Mouse (Mus musculus) adipocyte (in vitro differentiated cells): ENCODE results near the gene G6pc3.

Source experiments
- DNase-seq: peaks from one replicate; pipeline ENCODE4 v3.0.0-alpha.2; 2016; ENCODE audit warnings: low spot score

Gene G6pc3

DNA sequence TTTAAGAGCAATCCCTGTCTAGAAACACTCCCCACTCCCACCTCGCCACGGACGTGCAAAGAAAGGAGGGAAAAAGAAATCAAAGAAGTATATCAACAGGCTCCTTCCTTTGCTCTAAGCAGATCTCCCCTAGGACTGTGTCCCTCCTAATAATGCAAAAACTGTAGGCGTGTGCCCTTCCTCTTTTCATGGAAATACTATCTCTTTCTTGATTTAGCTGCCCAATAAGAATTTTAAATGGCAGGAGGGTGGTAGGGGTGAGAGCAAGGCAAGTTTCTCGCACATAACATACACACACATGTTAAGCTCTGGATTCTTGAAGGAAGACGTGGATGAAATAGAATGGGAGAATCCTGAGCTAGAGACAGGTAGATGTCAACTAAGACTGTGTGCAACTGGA, 440 bp upstream of the G6pc3 start:
- DNase-seq = no peak

DNA sequence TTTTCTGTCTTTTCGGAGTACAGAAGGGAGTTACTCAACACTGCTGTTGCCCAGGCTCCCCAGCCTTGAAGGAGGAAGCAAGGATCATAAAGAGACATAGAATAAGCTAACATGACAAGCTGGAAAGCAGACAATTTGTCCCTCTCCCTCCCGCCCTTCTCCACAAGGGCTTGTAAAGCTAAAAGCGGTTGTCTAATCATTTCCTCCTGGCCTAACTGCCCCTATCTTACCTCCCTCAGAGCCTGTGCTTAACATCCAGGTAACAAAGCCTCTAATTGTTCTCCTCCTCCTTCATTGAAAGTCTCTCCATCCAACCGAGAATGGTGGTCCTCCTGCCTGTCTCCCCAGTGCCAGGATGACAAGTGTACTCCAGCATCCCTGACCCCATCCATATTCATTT, 1.4 kb downstream of the G6pc3 start:
- DNase-seq = peak; percentile 45

DNA sequence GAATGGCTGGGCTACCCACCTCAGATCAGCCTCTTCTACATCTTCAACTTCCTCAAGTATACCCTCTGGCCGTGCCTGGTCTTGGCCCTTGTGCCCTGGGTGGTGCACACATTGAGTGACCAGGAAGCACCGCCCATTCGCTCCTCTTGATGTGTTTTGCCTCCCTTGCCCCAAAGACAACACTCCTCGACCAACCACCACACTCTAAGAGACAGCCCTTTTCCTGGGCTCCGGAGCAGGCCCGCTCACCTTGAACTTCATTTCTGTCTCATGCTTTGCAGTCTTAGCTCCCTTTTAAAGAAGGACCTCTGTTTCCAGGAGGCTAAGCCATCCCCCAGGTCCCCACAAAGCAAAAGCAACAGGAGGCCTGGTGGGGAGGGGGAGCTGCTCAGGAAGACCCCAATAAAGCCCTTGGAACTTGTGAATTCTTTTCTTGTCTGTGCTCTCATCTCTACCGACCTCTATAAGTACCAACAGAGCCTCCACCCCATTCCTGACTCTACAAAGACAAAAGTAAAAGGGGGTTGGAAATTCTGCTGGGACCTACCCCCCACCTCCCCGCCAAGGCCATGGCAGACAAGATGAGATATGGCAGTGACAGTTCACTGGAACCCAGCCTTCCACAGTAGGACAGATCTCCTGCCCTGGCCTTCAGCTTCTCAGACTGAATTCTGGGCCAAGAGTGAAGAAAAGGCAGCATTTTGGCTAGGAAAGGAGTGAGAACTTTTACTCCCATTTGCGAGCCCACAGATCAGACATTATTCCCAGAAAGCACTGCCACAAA, 4.4 kb downstream of the G6pc3 start:
- DNase-seq = peak; percentile 75

DNA sequence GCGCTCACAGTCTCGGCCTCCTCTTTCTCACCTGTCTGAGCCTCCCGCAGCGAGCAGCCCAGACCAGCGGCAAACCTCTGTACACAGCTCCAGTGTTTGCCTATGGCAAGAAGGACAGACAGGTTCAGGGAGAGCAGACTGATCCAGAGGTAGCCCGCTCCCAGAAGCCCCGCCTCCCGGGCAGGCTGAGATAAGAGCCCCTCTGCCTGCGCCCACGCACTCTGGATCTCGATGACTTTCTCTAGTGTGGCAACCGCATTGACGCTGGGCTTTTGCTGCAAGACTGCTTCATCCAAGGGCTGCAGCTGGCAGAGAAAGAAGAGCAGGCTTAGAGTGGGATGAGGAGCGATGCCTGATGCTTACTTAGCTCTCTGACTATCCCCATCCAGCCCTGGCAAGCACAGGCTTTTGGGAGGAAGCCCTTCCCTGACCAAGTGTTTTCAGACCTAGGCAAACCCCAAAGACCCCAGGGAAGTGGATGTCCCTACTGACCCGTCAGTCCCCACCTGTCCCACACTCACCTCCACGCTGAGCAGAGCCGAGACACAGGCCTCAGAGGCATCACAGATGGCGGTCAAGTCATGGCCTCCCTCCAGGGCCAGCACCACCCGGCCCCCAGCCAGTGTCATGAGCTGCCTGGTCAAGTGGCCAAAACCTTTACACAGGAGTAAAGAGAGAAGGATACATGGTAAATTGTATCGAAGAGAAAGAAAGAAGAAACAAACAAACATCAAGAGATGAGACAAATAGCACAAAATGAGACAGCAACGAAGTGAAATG, 6.8 kb downstream of the G6pc3 start:
- no peak for DNase-seq

DNA sequence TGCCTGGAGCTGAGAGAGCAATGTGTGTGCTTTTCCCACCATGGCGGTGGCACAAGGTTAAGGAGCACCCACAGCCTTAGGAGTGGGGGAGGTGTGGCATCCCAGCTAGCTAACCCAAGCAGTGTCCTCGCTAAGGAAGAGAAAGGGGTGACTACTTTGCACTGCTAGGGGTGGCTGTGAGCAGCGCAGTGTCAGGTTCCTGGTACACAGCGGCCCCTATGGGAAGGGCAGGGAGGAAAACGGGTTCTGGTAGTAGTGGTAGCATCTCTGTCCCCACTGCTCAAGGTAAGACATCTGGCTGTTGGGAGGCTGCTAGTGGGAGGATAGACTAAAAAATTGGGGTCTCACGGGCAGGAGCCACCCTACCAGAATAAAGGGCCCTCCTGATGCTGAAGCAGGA, 8.8 kb downstream of the G6pc3 start:
- no peak for DNase-seq

DNA sequence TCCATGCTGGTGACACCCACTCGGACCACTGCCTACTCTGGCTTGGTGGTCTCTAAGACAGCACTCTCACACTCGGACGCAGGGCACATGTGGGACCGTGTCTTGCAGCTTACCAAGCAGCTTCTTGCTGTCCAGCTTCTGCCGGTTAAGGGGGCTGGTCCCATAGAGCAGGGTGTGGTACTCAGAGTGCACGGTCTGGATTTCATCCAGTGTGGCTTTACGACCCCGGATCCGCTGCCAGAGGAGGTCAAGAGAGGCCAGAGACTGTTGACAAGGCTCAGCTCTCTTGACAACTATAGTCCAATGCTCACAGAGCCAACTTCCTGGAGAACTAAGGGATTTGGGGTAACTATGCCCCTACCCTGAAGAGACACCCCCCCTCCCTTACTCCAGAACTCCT, 10.4 kb downstream of the G6pc3 start:
- no peak for DNase-seq

DNA sequence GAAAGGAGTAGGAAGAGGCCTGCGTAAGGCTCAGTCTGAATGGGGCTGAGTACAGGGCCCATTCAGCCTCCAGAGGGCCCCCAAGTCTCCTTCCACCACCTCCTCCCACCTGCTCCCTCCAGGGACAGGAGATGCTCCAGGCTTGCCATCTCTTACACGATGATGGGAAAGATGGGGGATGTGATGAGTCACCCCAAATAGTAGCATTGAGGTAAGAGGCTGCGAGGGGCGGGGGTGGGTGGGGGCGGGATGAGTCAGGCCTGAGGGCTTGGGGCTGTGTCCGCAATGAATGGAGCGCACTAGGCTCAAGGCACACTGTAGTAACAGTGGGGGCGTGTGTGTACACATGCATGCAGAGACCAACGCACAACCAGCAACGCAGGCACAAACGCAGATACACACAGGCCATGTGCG, 12.0 kb downstream of the G6pc3 start:
- DNase-seq = no peak

DNA sequence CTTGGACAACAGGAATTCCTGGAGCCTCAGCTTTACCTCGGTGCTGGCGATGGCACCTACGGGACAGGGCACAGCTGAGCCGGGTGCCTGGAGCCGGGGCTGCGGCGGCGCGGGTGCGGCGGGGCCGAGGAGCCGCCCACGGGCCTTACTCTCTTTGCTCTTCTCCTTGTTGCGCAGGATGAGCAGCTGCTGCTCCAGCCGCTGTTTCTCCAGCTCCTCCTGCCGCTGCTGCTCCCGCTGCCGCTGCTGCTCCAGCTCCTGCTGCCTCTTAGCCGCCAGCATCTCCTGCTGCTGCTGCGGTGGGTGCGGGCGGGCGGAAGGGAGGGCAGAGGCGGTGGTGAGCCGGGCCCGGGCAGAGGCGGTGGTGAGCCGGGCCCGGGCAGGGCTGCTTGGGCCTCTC, 17.1 kb downstream of the G6pc3 start:
- no peak for DNase-seq

DNA sequence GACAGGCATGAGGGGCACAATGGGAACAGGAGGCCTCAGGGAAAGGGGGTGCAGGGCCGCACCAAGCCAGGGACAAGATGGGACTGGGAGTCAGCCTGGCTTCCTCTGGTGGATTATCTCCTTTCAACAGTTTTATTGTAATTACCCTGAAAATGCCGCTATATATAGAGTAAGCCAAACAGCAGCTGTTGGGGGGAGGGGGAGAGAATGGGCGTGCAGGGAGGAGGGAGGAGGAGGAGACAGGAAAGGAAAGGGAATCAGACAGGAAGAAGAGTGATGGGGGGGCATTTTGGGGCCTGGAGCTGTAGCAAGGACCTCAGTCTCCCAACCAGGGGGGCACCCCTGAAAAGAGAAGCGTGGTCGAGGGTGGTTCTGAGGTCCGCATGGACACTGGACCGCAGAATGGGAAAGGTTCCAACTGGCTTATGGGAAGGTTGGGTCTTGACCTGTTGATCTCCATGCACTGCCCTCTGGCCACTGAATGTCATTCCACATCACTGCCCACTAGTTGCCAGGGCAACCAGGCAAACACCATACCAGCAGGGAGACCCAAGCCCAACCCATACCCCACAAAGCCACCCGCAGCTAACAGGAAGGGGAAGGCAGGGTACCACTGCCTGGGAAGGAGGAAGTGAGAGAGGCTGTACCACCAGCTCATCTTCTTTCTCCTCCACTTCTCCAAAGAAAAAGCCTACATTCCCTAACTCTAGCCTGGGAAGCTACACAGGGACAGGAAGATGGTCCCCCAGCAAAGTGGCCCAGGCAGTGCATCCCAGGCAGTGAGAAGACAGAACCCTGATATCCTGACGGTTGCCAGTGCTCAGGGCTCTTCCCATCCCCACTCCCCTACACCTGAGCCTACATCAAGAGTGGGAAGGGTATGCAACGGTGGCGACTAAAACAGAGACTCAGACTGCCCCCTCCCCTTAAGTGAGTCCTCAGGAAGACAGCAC, 18.7 kb downstream of the G6pc3 start:
- DNase-seq = no peak

DNA sequence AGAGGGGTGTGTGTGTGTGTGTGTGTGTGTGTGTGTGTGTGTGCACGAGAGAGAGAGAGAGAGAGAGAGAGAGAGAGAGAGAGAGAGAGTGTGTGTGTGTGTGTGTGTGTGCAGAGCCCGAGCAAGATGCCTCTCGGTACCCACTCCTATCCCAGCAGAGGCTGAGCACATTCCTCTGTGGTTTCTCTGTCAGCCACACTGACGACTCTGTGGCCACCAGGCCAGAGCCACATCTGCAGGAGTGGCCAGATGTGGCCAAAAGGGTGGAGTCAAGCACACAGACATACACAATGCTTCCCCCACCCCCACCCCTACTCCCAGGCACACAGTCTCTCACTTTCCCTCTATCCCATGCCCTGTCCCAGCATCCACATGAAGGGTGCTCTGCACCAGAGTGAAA, 19.4 kb downstream of the G6pc3 start:
- no peak for DNase-seq

DNA sequence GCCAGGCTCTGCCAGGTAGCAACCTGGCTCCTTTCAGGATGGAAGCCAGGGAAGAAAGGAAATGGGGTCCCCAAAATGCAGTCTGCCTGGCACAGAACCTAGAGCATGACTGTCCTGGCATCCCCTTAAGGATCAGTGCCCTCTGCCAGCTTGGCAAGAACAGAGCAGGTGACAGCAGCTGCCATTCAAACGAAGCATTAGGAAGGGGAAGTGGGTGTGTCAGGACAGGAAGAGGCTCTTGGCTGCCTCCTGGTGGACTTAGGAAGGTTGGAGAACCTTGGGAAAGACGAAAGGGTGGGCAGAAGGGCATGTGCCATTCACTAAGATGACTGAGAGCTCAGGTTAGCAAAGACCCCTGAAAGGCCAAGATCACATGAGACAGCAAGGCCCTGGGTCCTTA, 20.3 kb downstream of the G6pc3 start:
- DNase-seq = no peak

DNA sequence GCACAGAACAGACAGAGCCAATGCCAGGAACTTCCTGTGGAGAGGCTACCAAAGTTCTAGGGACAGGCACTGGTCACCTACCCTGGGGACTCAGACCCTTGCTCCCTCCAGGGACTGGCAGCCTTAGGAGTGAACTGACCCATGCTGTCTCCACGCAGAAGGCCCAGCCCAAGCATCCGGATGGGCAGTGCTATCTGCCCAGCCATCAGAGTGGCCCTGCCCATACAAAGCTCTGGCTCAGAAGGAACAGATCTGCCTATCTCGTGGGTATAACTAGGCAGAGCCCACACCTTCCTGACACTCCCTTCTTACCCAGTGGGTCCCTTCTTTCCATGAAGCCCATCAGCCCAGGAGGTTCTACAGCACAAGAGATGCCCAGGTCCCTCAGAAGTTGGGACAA, 20.8 kb downstream of the G6pc3 start:
- no peak for DNase-seq

DNA sequence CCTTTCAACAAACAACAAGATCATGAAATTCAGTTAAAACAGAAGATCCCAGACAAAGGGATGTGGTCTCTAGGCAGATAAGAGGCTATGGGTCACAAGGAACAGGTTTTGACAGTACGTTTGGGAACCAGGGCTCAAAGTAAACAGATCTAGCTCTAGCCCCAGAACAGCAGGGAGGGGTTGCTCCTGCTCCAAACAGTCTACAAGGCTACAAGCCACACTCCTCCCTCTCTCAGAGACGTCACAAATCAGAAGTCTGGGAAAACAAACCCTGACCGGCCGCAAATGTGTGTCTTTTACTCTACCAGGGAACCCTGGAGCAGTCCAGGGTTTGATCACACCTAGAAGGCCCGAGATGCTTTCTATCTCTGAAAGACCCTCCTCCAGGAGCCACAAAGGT, 21.6 kb downstream of the G6pc3 start:
- no peak for DNase-seq

DNA sequence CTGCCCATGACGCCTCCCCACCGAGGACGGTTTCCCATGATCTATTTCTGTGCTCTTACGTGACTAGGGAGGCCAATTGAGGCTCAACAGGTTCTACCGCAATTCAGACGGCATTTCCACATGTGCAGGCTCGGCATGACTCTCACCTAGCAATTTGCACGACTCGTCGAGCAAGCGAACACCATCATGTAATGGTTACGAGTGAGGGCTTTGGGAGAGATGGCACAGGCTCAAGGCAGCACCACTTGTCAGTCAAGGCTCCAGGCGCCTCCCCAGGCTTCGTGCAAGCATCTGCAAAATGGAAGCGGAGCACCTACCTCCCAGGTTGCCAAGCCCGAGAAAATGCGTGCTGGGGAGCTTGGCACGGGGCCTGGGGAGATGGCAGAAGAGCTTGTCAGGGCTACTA, 22.5 kb downstream of the G6pc3 start:
- DNase-seq = no peak

DNA sequence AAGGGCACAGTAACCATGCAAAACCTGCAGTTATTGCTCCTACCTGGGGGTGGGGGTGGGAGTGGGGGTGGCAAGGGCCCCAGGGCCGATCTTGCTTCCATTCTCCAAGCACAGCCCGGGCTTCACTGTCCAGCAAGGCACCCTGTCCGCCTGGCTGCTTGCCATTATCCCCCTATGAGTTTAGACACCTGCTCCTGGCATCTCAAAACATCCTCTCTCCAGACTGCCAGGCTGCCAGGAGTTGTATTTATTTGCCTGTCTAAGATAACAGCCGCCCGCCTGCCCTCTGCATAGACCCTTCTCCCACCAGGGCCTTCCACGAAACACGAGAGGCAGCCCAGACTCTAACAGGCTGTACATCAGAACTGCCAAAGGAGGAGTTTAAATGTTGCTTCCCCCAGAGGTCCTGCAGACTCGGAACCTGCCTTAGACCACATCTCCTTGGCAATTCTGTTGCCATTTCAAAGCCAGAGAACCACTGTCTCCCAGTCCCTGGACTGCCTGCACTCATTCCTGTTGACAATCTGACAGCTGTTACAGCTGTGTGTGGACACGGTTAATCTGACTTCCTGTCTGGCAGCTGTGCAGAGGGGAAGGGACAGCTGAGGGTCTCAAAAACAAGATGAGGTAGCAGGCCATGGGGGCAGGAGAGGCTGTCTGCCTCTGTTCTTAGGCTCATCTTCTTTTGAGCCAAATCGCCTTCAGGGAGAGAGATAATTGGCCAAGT, 25.2 kb downstream of the G6pc3 start:
- no peak for DNase-seq

DNA sequence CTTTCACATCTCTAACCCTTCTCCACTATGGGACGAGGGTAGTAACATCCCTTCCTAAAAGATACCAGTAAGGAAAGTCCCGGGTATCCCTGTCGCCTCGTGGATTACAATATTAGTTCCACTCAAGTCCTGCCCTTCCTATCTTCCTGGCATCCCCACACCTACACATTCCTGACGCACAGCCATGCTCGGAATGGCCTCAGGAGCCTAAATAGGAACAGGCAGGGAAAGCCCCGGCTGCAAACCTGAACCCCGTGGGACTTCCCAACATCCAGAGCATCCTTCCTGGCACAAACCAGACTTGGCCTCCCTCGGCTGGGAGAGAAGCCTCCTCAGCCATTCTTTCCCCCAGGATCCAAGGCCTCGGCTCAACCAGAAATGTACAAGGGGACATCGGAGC, 26.1 kb downstream of the G6pc3 start:
- DNase-seq = no peak

DNA sequence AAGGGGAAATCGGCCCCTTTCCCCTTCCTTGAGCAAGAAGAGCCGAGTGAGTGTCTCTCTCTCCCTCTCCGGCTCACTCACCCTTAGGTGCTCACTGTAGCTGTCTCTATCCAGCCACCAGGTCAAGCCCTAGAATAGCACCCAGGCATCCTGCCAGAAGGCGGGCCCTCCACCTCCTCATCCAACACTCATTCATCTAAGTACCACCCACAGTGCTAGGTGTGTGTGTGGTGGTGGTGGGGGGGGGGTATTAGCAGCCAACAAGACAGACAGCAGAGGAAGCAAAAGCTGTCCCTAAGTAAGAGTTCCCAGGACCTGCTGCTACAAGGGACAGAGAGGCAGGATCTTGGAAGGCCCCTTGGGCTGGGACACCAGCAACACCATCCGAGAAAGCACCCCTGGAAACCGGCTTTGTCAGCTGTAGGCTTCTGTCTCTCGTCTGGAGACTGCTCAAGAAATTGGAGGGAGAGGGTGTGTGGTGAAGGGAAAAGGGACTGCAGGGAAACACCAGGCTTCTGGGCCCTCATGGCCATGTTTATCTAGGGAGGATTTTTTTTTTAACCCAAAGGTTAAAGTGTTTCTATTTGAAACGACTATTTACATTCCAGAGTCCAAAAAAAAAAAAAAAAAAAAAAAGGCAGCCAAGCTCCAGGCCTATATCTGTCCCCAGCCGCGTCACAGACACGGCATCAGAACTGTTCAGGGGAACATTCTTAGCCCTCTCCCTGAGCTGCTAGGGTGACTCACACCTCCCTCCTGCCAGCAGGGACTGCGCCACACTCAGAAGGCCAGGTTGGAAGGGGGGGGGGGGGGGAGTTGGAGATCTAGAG, 26.9 kb downstream of the G6pc3 start:
- peak; percentile 59 for DNase-seq

DNA sequence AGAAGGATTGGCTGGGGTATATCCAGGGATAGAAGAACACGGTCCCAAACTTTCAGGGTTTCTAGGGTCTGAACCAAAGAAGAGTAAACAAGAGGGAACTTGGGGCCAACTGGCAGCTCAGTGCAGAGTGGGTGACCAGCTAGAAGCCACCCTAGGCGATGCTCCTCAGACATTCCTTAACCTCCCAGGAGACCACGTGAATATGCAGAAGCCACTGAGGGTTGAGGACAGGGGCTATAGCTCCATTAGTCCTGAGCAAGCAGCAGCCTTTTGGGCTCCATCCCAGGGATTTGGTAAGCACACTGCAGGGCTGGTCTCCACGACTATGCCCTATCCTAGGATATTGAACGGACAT, 27.4 kb downstream of the G6pc3 start:
- DNase-seq = peak; percentile 48

DNA sequence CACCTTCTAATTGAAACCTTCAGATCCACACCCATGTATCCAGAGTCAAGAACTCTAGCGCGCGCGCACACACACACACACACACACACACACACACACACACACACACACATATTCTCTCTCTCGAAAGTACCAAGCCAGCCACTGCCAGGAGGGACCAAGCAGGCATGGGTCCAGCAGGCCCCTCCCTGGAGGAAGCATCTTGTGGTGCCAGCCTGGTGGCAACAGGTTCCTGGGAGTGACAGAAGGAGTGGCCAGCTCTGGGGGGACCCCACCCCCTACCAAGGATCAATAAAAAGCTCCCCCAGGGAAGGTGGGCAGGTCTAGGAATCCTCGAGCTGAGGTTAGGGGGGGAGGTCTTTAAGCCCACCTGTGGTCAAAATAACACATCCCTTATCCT, 28.0 kb downstream of the G6pc3 start:
- no peak for DNase-seq

DNA sequence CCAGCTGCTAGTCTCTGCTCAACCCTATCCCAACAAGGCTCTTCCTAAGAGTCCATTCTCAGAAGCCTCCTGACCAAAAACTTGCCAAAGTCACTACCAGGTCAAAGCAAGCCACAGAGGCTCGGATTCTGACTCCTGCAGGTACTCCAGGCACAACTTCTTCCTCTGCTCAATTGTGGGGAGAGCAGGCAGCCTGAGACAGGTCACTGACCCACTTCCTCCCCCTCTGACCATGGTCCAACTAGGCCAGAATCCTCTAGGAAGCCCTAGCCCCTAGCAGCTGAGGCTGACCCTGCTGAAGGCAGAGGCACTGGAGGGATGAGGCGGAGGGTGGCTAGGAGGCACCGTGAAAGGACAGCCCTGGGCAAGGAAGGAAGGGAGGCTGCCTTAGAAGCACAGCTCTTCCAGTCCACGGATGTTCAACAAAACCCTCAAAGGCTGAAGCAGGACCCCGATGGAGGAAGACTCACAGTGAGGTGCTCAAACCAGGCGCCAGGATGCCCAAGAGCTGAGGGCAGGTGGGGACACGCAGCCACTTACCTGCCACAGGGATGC, 28.5 kb downstream of the G6pc3 start:
- peak; percentile 39 for DNase-seq

DNA sequence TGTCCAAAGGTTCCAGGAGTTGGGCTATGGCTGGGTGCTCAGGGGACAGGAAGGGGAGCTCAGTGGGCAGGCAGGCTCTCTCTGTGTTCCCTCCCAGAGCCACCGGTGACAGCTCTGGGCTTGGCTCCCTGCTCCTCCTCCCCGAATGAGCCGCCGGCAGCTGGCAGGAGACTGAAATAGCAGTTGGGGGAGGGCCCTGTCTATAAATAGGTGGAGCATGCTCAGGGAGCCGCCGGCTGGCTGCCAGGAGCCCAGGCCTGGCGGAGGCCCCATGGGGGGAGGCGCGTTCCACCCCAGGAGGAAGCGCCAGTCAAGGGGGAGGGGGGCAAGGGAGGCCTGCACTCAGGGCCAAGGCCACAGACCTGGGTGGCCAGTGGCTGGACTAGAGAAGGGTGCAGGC, 29.4 kb downstream of the G6pc3 start:
- peak; percentile 97 for DNase-seq
